Mouse (Mus musculus): ENCODE results near the gene Dmgdh. TPM values are rescaled to one million over a fixed set of nuclear protein-coding genes. Genes with fewer than 3 reads are reported as not detected.

The Dmgdh gene
- total RNA-seq, 1 experiment from 2014 or later = 29.6 TPM

- no peak for DNase-seq
Observed at GRCm38 (mm10) chr13:93772861-93773260, 98.6 kb downstream of the Dmgdh start.

GRCm38 (mm10) chr13:93773704-93774315 lies 99.6 kb downstream of the Dmgdh start:
- DNase-seq = no peak

GRCm38 (mm10) chr13:93782823-93783222 lies 108.6 kb downstream of the Dmgdh start:
- DNase-seq = no peak

GRCm38 (mm10) chr13:93785329-93785728 lies 111.1 kb downstream of the Dmgdh start:
- peak; percentile 28 for DNase-seq

- DNase-seq = no peak
Observed at GRCm38 (mm10) chr13:93786051-93786450, 111.8 kb downstream of the Dmgdh start.

- DNase-seq = peak; percentile 44
Observed at GRCm38 (mm10) chr13:93787647-93788046, 113.4 kb downstream of the Dmgdh start.

GRCm38 (mm10) chr13:93792945-93793642 lies 118.9 kb downstream of the Dmgdh start:
- DNase-seq = peak; percentile 31

- DNase-seq = no peak
Observed at GRCm38 (mm10) chr13:93793643-93794182, 119.5 kb downstream of the Dmgdh start.

GRCm38 (mm10) chr13:93797011-93797600 lies 122.9 kb downstream of the Dmgdh start:
- DNase-seq = no peak

Small RNA genes lying within 50 kb of the gene (microRNA-seq; reads per million reads assigned to microRNA genes)
- 0 reads per million in 2 experiments for gene Mir5624

Other genes with a start within 250 kb of the Dmgdh start
- gene Jmy, start 174.6 kb upstream of the Dmgdh start, total RNA-seq (2021) = 39.6 TPM in 2 replicates
- gene Bhmt, start 36.5 kb upstream of the Dmgdh start, total RNA-seq (2021) = 13.3 and 183 TPM in 2 replicates
- gene Bhmt2, start 131 bp upstream of the Dmgdh start, total RNA-seq (2021) = 0.90 and 18.5 TPM in 2 replicates
- gene Arsb, start 97.2 kb downstream of the Dmgdh start, total RNA-seq (2021) = 32.8 and 36.1 TPM in 2 replicates